Mouse (Mus musculus) lung, postnatal 0 days (tissue): ENCODE measurements at regions not wholly inside any gene's neighbourhood (a gene's known extent, or its start where the extent isn't known, plus 50 kb on each side); places are given as distances from the start of the nearest gene placed in this dataset.

ENCODE experiments used
- ATAC-seq: fragments of 200-750 bp; cut with Nextera tagmentation; 2 replicates; pipeline ENCODE4 v1.8.0; 2017; ENCODE audit warnings: moderate library complexity
- DNase-seq: peaks from one replicate; pipeline ENCODE4 v3.0.0-alpha.2; 2016; ENCODE audit warnings: low spot score
- H3K27ac ChIP-seq: fragments of 300-500 bp; sonication (generic); 2 replicates; pipeline ENCODE4 v1.5.1; 2014; ENCODE audit warnings: antibody characterized with exemption, mild to moderate bottlenecking, low read length, mixed read lengths
- H3K27me3 ChIP-seq: fragments of 300-500 bp; sonication (generic); replicated peaks from 2 replicates; pipeline ENCODE4 v1.6.1; 2014; ENCODE audit warnings: low read length, mixed read lengths; ENCODE audit not compliant: insufficient read depth
- H3K36me3 ChIP-seq: fragments of 300-500 bp; sonication (generic); 2 replicates; pipeline ENCODE4 v1.6.1; 2014; ENCODE audit warnings: low read length, mixed read lengths; ENCODE audit not compliant: insufficient read depth
- H3K4me1 ChIP-seq: fragments of 300-500 bp; sonication (generic); 2 replicates; pipeline ENCODE4 v1.6.1; 2014; ENCODE audit warnings: antibody characterized with exemption, low read depth, low read length, mixed read lengths; ENCODE audit not compliant: insufficient read depth
- H3K4me2 ChIP-seq: fragments of 300-500 bp; sonication (generic); replicated peaks from 2 replicates; pipeline ENCODE4 v1.6.1; 2014; ENCODE audit warnings: low read depth, mild to moderate bottlenecking, low read length, moderate library complexity, mixed read lengths
- H3K4me3 ChIP-seq: fragments of 300-500 bp; sonication (generic); 2 replicates; pipeline ENCODE4 v1.5.1; 2014; ENCODE audit warnings: low read depth, low read length
- H3K9ac ChIP-seq: fragments of 300-500 bp; sonication (generic); replicated peaks from 2 replicates; pipeline ENCODE4 v1.6.1; 2014; ENCODE audit warnings: low read depth, mild to moderate bottlenecking
- H3K9me3 ChIP-seq: fragments of 300-500 bp; sonication (generic); 2 replicates; pipeline ENCODE4 v1.6.1; 2016; ENCODE audit warnings: low read length, mixed read lengths
- CTCF ChIP-seq: IDR thresholded peaks from 2 replicates; pipeline ENCODE4 v1.5.1; 2016; ENCODE audit warnings: antibody characterized with exemption, mild to moderate bottlenecking
- EP300 ChIP-seq: IDR thresholded peaks from 2 replicates; pipeline ENCODE4 v1.6.1; 2016; ENCODE audit warnings: antibody characterized with exemption, mild to moderate bottlenecking, control low read depth
- WGBS: fragments of 180-500 bp; shearing (Covaris S2); extraction: QIAGEN DNeasy Blood & Tissue Kit; methylation state at CpG from one replicate; pipeline ENCODE4 v1.1.7; 2014; 5-methylcytosine and 5-hydroxymethylcytosine counted together

GRCm38 (mm10) chr8:126153955-126154354 lies 144.4 kb upstream of the Slc35f3 start:
- H3K9ac ChIP-seq, result no peak overlapping the region
- WGBS, result 12% methylated on average over 1 of the region's 1 CpGs
- no peak overlapping the region for H3K4me3 ChIP-seq
- H3K9me3 ChIP-seq, result no peaks in the 10 kb centered on the region
- peaks cover 5% of the 10 kb centered on the region for H3K4me1 ChIP-seq
- no peak for TF ChIP-seq CTCF
- TF ChIP-seq EP300, result no peak
- H3K27me3 ChIP-seq, result no peaks in the 10 kb centered on the region
- H3K36me3 ChIP-seq, result no peaks in the 10 kb centered on the region
- ATAC-seq (peak; percentile 41; the same call in 1 of the 2 replicates), DNase-seq (peak; percentile 24)
- no peak overlapping the region for H3K27ac ChIP-seq
- no peak overlapping the region for H3K4me2 ChIP-seq

DNA sequence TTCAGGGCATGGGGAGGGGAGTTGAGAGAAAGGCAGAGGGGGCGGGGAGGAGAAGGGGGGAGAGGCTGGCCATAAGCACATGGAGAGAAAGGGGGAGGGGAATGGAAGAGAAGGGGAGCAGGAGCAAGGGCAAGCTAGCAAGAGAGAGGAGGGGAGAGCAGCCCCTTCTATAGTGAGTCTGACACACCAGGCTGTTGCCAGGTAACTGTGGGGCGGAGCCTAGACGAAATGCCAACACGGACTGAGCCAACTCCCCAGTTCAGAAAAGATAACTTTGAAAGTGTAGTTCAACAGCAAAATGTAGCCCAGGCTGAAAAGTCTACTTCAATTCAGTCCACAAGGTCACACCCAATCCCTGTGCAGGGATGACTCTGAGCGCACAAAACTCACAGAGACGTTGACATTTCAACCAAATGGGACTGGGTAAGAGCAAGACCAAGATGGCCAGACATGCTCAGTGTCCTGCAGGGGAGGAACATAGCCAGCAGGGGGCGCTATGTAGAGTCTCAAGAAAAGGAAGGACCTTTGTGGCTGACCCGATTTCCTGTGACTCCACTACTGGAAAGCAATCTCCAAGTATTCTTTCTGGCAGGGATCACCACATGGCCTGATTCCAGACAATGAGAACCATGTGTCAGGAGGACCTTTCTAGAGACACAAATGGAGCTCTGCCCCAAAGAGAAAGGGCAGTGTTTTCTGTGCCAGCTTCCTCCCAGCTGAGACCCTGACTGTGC lies 140.7 kb upstream of the Slc35f3 start:
- Histone ChIP-seq H3K4me1 (peaks cover 4% of the 10 kb centered on the region), H3K27ac (no peak overlapping the region), H3K27me3 (no peaks in the 10 kb centered on the region), H3K9me3 (no peaks in the 10 kb centered on the region), H3K36me3 (no peaks in the 10 kb centered on the region), H3K4me3 (no peak overlapping the region), H3K4me2 (no peak overlapping the region), H3K9ac (no peak overlapping the region)
- 62% methylated on average over 8 of the region's 8 CpGs for WGBS
- DNase-seq (peak; percentile 32), ATAC-seq (no peak)
- TF ChIP-seq EP300 (no peak), CTCF (peak; percentile 57)

DNA sequence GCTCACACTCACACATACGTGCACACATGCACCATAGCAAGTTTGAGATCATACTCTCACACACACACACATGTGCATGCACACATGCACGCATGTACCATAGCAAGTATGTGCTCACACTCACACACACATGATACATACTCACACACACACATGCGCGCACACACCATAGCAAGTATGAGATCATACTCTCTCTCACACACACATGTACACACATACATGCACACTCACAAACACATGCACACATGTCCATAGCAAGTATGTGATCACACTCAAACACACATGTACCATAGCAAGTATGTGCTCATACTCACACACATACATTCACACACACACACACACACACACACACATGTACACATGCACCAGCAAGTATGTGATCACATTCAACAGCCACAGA lies 138.9 kb upstream of the Slc35f3 start:
- H3K27me3 ChIP-seq, result no peaks in the 10 kb centered on the region
- DNase-seq (no peak), ATAC-seq (no peak)
- no peak overlapping the region for H3K4me2 ChIP-seq
- no peak overlapping the region for H3K27ac ChIP-seq
- H3K9ac ChIP-seq, result no peak overlapping the region
- H3K4me3 ChIP-seq, result no peak overlapping the region
- H3K4me1 ChIP-seq, result no peaks in the 10 kb centered on the region
- no peak for TF ChIP-seq CTCF
- TF ChIP-seq EP300, result no peak
- no peaks in the 10 kb centered on the region for H3K9me3 ChIP-seq
- 94% methylated on average over 4 of the region's 4 CpGs for WGBS
- H3K36me3 ChIP-seq, result no peaks in the 10 kb centered on the region

GRCm38 (mm10) chr8:126160356-126160975 lies 137.9 kb upstream of the Slc35f3 start:
- Histone ChIP-seq H3K4me1 (no peaks in the 10 kb centered on the region), H3K4me3 (no peak overlapping the region), H3K36me3 (no peaks in the 10 kb centered on the region), H3K27me3 (no peaks in the 10 kb centered on the region), H3K9ac (no peak overlapping the region), H3K9me3 (no peaks in the 10 kb centered on the region), H3K27ac (no peak overlapping the region), H3K4me2 (no peak overlapping the region)
- TF ChIP-seq EP300, result no peak
- TF ChIP-seq CTCF, result no peak
- ATAC-seq, result no peak
- no peak for DNase-seq
- 49% methylated on average over 9 of the region's 9 CpGs for WGBS

GRCm38 (mm10) chr8:126162748-126163371 lies 135.5 kb upstream of the Slc35f3 start:
- TF ChIP-seq CTCF, result no peak
- no peak for TF ChIP-seq EP300
- Histone ChIP-seq H3K9me3 (no peaks in the 10 kb centered on the region), H3K4me3 (no peak overlapping the region), H3K4me2 (no peak overlapping the region), H3K27me3 (no peaks in the 10 kb centered on the region), H3K4me1 (no peaks in the 10 kb centered on the region), H3K27ac (no peak overlapping the region), H3K9ac (no peak overlapping the region), H3K36me3 (no peaks in the 10 kb centered on the region)
- 32% methylated on average over 11 of the region's 11 CpGs for whole genome bisulfite sequencing
- ATAC-seq (no peak), DNase-seq (no peak)

DNA sequence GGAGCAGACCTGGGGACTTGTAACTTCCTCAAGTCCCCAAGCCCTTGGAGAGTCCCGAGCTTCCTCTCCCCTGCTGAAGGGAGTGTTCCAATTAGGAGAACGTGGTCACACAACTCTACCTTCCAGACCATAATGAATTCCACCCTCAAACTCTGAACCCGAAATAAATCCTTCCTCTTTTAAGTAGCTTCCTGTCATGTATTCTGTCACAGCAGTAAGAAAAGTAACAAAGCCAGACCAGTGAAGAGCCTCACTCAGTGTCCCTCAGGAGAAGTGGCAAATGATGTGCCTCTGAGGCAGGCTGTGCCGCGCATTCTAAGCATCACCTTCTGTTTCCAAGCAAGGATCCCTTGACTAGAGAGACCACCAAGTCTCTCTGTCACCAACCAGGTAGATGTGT lies 134.4 kb upstream of the Slc35f3 start:
- H3K4me2 ChIP-seq, result no peak overlapping the region
- no peaks in the 10 kb centered on the region for H3K9me3 ChIP-seq
- no peak for TF ChIP-seq EP300
- no peak for TF ChIP-seq CTCF
- no peaks in the 10 kb centered on the region for H3K27me3 ChIP-seq
- no peak overlapping the region for H3K4me3 ChIP-seq
- H3K36me3 ChIP-seq, result no peaks in the 10 kb centered on the region
- H3K27ac ChIP-seq, result no peak overlapping the region
- H3K4me1 ChIP-seq, result no peaks in the 10 kb centered on the region
- DNase-seq, result no peak
- ATAC-seq, result no peak
- WGBS, result 64% methylated on average over 5 of the region's 5 CpGs
- H3K9ac ChIP-seq, result no peak overlapping the region
